Mouse (Mus musculus): ENCODE measurements around the gene Vsig2. TPM values are rescaled to one million over a fixed set of nuclear protein-coding genes. Genes with fewer than 3 reads are reported as not detected.

The Vsig2 gene
- polyA plus RNA-seq (2014; fragmentation: Nextera tagmentation; extraction: Ambion mirVana) = 1.1 and 1.3 TPM in 2 replicates

GRCm38 (mm10) chr9:37539170-37540025 is at the start of gene Vsig2:
Gene Vsig2 (plus strand): TSS chr9:37539255.
- H3K9ac ChIP-seq (ENCODE audit: low read depth, low read length) = no peak within 1 kb of the TSS
- ATAC-seq (ENCODE audit: low FRiP score, low TSS enrichment) = peak; percentile 54; the same call in 1 of the 2 replicates
- H3K27me3 ChIP-seq (ENCODE audit: control insufficient read depth, insufficient read depth, low read length) = 0 out of 2 replicates have a peak, but pooled peaks cover 2% of the 10 kb centered on the region
- H3K27ac ChIP-seq (ENCODE audit: low read depth, low read length) = no peak within 1 kb of the TSS
- no peaks in the 10 kb centered on the region for H3K9me3 ChIP-seq (ENCODE audit: control insufficient read depth, low read length)
- WGBS = 54% methylated on average over 23 of the region's 23 CpGs
- no peak within 1 kb of the TSS for H3K4me2 ChIP-seq (replicated peaks; ENCODE audit: low read depth, low read length)
- H3K36me3 ChIP-seq (ENCODE audit: control insufficient read depth, insufficient read depth, low read length) = no peaks in the 10 kb centered on the region
- H3K4me3 ChIP-seq (ENCODE audit: low read length) = no peak within 1 kb of the TSS
- 0 out of 2 replicates have a peak, but pooled peaks cover 4% of the 10 kb centered on the region for H3K4me1 ChIP-seq (ENCODE audit: control insufficient read depth, insufficient read depth, low read length)

GRCm38 (mm10) chr9:37489446-37490120 is 49.5 kb upstream of the Vsig2 start:
- Histone ChIP-seq H3K4me3 (ENCODE audit: low read length) (peak overlapping the region; percentile 97), H3K27me3 (ENCODE audit: control insufficient read depth, insufficient read depth, low read length) (no peaks in the 10 kb centered on the region), H3K9me3 (ENCODE audit: control insufficient read depth, low read length) (no peaks in the 10 kb centered on the region), H3K4me1 (ENCODE audit: control insufficient read depth, insufficient read depth, low read length) (peaks cover 11% of the 10 kb centered on the region), H3K9ac (ENCODE audit: low read depth, low read length) (peak overlapping the region; percentile 94), H3K36me3 (ENCODE audit: control insufficient read depth, insufficient read depth, low read length) (peaks cover 3% of the 10 kb centered on the region; the same call in 1 of the 2 replicates), H3K4me2 (replicated peaks; ENCODE audit: low read depth, low read length) (peak overlapping the region; percentile 55), H3K27ac (ENCODE audit: low read depth, low read length) (peak overlapping the region; percentile 99)
- peak; percentile 83 for ATAC-seq (ENCODE audit: low FRiP score, low TSS enrichment)
- under 1% methylated on average over 56 of the region's 75 CpGs for WGBS

- WGBS = 51% methylated on average over 3 of the region's 3 CpGs
- Histone ChIP-seq H3K4me1 (ENCODE audit: control insufficient read depth, insufficient read depth, low read length) (0 out of 2 replicates have a peak, but pooled peaks cover under 1% of the 10 kb centered on the region), H3K4me3 (ENCODE audit: low read length) (no peak overlapping the region), H3K27me3 (ENCODE audit: control insufficient read depth, insufficient read depth, low read length) (no peaks in the 10 kb centered on the region), H3K27ac (ENCODE audit: low read depth, low read length) (no peak overlapping the region), H3K36me3 (ENCODE audit: control insufficient read depth, insufficient read depth, low read length) (peaks cover 3% of the 10 kb centered on the region; the same call in 1 of the 2 replicates), H3K9me3 (ENCODE audit: control insufficient read depth, low read length) (no peaks in the 10 kb centered on the region), H3K9ac (ENCODE audit: low read depth, low read length) (no peak overlapping the region), H3K4me2 (replicated peaks; ENCODE audit: low read depth, low read length) (no peak overlapping the region)
- ATAC-seq (ENCODE audit: low FRiP score, low TSS enrichment) = no peak
These were observed 43.3 kb upstream of the Vsig2 start for GRCm38 (mm10) chr9:37495761-37496160.

DNA sequence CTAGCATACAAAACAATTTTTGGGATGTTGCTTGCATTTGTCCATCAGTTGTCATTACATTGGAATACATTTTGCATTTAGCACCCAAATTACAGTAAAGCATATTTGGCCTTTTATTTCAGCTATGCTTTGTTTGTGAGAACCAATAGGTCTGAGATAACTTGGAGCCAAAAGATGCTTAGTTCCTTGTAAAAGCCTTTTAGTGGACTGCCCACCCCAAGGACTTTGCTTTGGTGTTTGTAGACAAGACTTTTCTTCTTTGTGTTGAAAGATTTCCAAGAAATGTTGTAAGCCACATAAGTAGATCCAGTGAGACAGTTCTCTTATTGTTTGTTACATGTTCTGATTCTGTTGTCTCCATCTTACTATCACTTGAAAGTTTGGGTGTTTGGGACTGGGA is 42.7 kb upstream of the Vsig2 start:
- Histone ChIP-seq H3K9me3 (ENCODE audit: control insufficient read depth, low read length) (no peaks in the 10 kb centered on the region), H3K4me1 (ENCODE audit: control insufficient read depth, insufficient read depth, low read length) (no peaks in the 10 kb centered on the region), H3K27me3 (ENCODE audit: control insufficient read depth, insufficient read depth, low read length) (no peaks in the 10 kb centered on the region), H3K36me3 (ENCODE audit: control insufficient read depth, insufficient read depth, low read length) (peaks cover 3% of the 10 kb centered on the region; the same call in 1 of the 2 replicates), H3K9ac (ENCODE audit: low read depth, low read length) (no peak overlapping the region), H3K27ac (ENCODE audit: low read depth, low read length) (no peak overlapping the region), H3K4me2 (replicated peaks; ENCODE audit: low read depth, low read length) (no peak overlapping the region), H3K4me3 (ENCODE audit: low read length) (no peak overlapping the region)
- no peak for ATAC-seq (ENCODE audit: low FRiP score, low TSS enrichment)

GRCm38 (mm10) chr9:37500201-37500600 is 38.9 kb upstream of the Vsig2 start:
- Histone ChIP-seq H3K4me2 (replicated peaks; ENCODE audit: low read depth, low read length) (no peak overlapping the region), H3K27me3 (ENCODE audit: control insufficient read depth, insufficient read depth, low read length) (no peaks in the 10 kb centered on the region), H3K9ac (ENCODE audit: low read depth, low read length) (no peak overlapping the region), H3K4me1 (ENCODE audit: control insufficient read depth, insufficient read depth, low read length) (no peaks in the 10 kb centered on the region), H3K4me3 (ENCODE audit: low read length) (no peak overlapping the region), H3K9me3 (ENCODE audit: control insufficient read depth, low read length) (no peaks in the 10 kb centered on the region), H3K36me3 (ENCODE audit: control insufficient read depth, insufficient read depth, low read length) (no peaks in the 10 kb centered on the region), H3K27ac (ENCODE audit: low read depth, low read length) (no peak overlapping the region)
- ATAC-seq (ENCODE audit: low FRiP score, low TSS enrichment) = no peak
- WGBS = 88% methylated on average over 3 of the region's 3 CpGs

DNA sequence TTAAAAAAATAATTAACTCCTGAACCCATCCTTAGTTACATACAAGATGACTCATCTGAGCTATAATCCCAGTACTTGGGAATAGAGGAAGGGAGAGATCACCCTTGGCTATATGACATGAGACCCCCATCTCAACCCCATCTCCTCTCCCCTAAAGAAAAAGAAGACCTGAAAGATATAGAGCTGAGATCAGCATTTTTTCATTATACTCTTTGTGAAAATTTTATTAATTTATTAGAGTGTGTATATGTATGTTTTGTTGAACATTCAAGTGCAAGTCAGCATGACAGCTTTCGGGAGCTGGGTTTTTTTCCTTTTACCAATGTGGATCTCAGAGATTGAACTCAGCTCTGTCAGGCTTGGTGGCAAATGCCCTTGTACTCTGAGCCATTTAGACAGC is 37.9 kb upstream of the Vsig2 start:
- Histone ChIP-seq H3K4me2 (replicated peaks; ENCODE audit: low read depth, low read length) (no peak overlapping the region), H3K9ac (ENCODE audit: low read depth, low read length) (no peak overlapping the region), H3K4me3 (ENCODE audit: low read length) (no peak overlapping the region), H3K4me1 (ENCODE audit: control insufficient read depth, insufficient read depth, low read length) (no peaks in the 10 kb centered on the region), H3K9me3 (ENCODE audit: control insufficient read depth, low read length) (no peaks in the 10 kb centered on the region), H3K36me3 (ENCODE audit: control insufficient read depth, insufficient read depth, low read length) (no peaks in the 10 kb centered on the region), H3K27me3 (ENCODE audit: control insufficient read depth, insufficient read depth, low read length) (no peaks in the 10 kb centered on the region), H3K27ac (ENCODE audit: low read depth, low read length) (no peak overlapping the region)
- no peak for ATAC-seq (ENCODE audit: low FRiP score, low TSS enrichment)
- WGBS = 97% methylated on average over 1 of the region's 1 CpGs

- Histone ChIP-seq H3K4me3 (ENCODE audit: low read length) (no peak overlapping the region), H3K4me2 (replicated peaks; ENCODE audit: low read depth, low read length) (no peak overlapping the region), H3K4me1 (ENCODE audit: control insufficient read depth, insufficient read depth, low read length) (no peaks in the 10 kb centered on the region), H3K9me3 (ENCODE audit: control insufficient read depth, low read length) (no peaks in the 10 kb centered on the region), H3K27me3 (ENCODE audit: control insufficient read depth, insufficient read depth, low read length) (no peaks in the 10 kb centered on the region), H3K27ac (ENCODE audit: low read depth, low read length) (no peak overlapping the region), H3K36me3 (ENCODE audit: control insufficient read depth, insufficient read depth, low read length) (no peaks in the 10 kb centered on the region), H3K9ac (ENCODE audit: low read depth, low read length) (no peak overlapping the region)
- no peak for ATAC-seq (ENCODE audit: low FRiP score, low TSS enrichment)
These were observed 34.7 kb upstream of the Vsig2 start for GRCm38 (mm10) chr9:37504348-37504747.

GRCm38 (mm10) chr9:37506023-37506422 is 33.0 kb upstream of the Vsig2 start:
- Histone ChIP-seq H3K36me3 (ENCODE audit: control insufficient read depth, insufficient read depth, low read length) (no peaks in the 10 kb centered on the region), H3K4me2 (replicated peaks; ENCODE audit: low read depth, low read length) (no peak overlapping the region), H3K4me3 (ENCODE audit: low read length) (no peak overlapping the region), H3K4me1 (ENCODE audit: control insufficient read depth, insufficient read depth, low read length) (no peaks in the 10 kb centered on the region), H3K9ac (ENCODE audit: low read depth, low read length) (no peak overlapping the region), H3K27me3 (ENCODE audit: control insufficient read depth, insufficient read depth, low read length) (no peaks in the 10 kb centered on the region), H3K27ac (ENCODE audit: low read depth, low read length) (no peak overlapping the region), H3K9me3 (ENCODE audit: control insufficient read depth, low read length) (no peaks in the 10 kb centered on the region)
- no peak for ATAC-seq (ENCODE audit: low FRiP score, low TSS enrichment)
- 89% methylated on average over 1 of the region's 1 CpGs for WGBS

DNA sequence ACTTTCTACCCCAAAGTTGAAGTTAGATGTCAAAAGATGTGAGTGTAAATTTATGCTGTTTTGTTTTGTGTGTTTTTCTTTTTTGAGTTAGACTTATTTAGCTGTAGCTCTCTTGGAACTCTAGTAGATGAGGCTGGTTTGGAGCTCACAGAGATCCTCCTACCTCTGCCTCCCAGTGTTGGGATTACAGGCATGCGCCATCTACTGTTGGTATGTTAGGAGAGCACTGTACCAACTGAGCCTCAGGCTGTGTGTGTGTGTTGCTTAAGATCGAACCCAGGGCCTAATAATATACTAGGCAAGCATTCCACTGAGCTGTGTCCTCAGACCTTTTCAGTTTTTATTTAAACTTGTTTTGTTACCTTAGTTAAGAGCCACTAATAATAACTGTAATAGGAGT is 27.0 kb upstream of the Vsig2 start:
- Histone ChIP-seq H3K27ac (ENCODE audit: low read depth, low read length) (no peak overlapping the region), H3K4me1 (ENCODE audit: control insufficient read depth, insufficient read depth, low read length) (peaks cover 6% of the 10 kb centered on the region; the same call in 1 of the 2 replicates), H3K27me3 (ENCODE audit: control insufficient read depth, insufficient read depth, low read length) (no peaks in the 10 kb centered on the region), H3K4me3 (ENCODE audit: low read length) (no peak overlapping the region), H3K9ac (ENCODE audit: low read depth, low read length) (no peak overlapping the region), H3K9me3 (ENCODE audit: control insufficient read depth, low read length) (no peaks in the 10 kb centered on the region), H3K4me2 (replicated peaks; ENCODE audit: low read depth, low read length) (no peak overlapping the region), H3K36me3 (ENCODE audit: control insufficient read depth, insufficient read depth, low read length) (no peaks in the 10 kb centered on the region)
- no peak for ATAC-seq (ENCODE audit: low FRiP score, low TSS enrichment)
- 91% methylated on average over 2 of the region's 2 CpGs for WGBS
